Mouse (Mus musculus): Measurements from ENCODE around the gene Nomo1. TPM values are rescaled to one million over a fixed set of nuclear protein-coding genes. Genes with fewer than 3 reads are reported as not detected.
A peak's percentile ranks its signal among the peaks of the same experiment; 100 is the strongest.

Nomo1 gene
- polyA plus RNA-seq, 1 experiment from 2014 or later, result 29.3 TPM

GRCm38 (mm10) chr7:46092803-46093202 lies 59.3 kb downstream of the Nomo1 start:
- no peak overlapping the region for H3K4me3 ChIP-seq
- peaks cover 20% of the 10 kb centered on the region for H3K27me3 ChIP-seq (ENCODE audit: insufficient read depth, poor library complexity, severe bottlenecking)
- 23% methylated on average over 8 of the region's 8 CpGs for WGBS
- H3K36me3 ChIP-seq, result no peaks in the 10 kb centered on the region
- peaks cover 13% of the 10 kb centered on the region; the same call in 1 of the 2 replicates for H3K9me3 ChIP-seq
- H3K4me1 ChIP-seq (replicated peaks), result peaks cover 12% of the 10 kb centered on the region
- no peak for DNase-seq (ENCODE audit: low spot score)
- H3K27ac ChIP-seq, result no peak overlapping the region

- Histone ChIP-seq H3K27me3 (ENCODE audit: insufficient read depth, poor library complexity, severe bottlenecking) (peaks cover 46% of the 10 kb centered on the region), H3K9me3 (no peaks in the 10 kb centered on the region), H3K36me3 (no peaks in the 10 kb centered on the region), H3K27ac (no peak overlapping the region), H3K4me3 (no peak overlapping the region), H3K4me1 (replicated peaks) (peaks cover 27% of the 10 kb centered on the region)
- DNase-seq (ENCODE audit: low spot score), result peak; percentile 74
- 2% methylated on average over 4 of the region's 4 CpGs for WGBS
Measured at GRCm38 (mm10) chr7:46096136-46096535, 62.6 kb downstream of the Nomo1 start.

GRCm38 (mm10) chr7:46097319-46097783 lies 63.9 kb downstream of the Nomo1 start:
- no peak for DNase-seq (ENCODE audit: low spot score)
- no peaks in the 10 kb centered on the region for H3K9me3 ChIP-seq
- peaks cover 46% of the 10 kb centered on the region for H3K27me3 ChIP-seq (ENCODE audit: insufficient read depth, poor library complexity, severe bottlenecking)
- peaks cover 27% of the 10 kb centered on the region for H3K4me1 ChIP-seq (replicated peaks)
- WGBS, result 67% methylated on average over 4 of the region's 4 CpGs
- H3K4me3 ChIP-seq, result no peak overlapping the region
- no peaks in the 10 kb centered on the region for H3K36me3 ChIP-seq
- no peak overlapping the region for H3K27ac ChIP-seq

GRCm38 (mm10) chr7:46098221-46098918 lies 64.9 kb downstream of the Nomo1 start:
- H3K4me1 ChIP-seq (replicated peaks), result peaks cover 19% of the 10 kb centered on the region
- no peaks in the 10 kb centered on the region for H3K36me3 ChIP-seq
- no peak overlapping the region for H3K4me3 ChIP-seq
- WGBS, result 87% methylated on average over 19 of the region's 19 CpGs
- no peak for DNase-seq (ENCODE audit: low spot score)
- H3K27ac ChIP-seq, result no peak overlapping the region
- no peaks in the 10 kb centered on the region for H3K9me3 ChIP-seq
- H3K27me3 ChIP-seq (ENCODE audit: insufficient read depth, poor library complexity, severe bottlenecking), result peaks cover 46% of the 10 kb centered on the region

- no peak for DNase-seq (ENCODE audit: low spot score)
- Histone ChIP-seq H3K9me3 (no peaks in the 10 kb centered on the region), H3K4me3 (no peak overlapping the region), H3K27ac (no peak overlapping the region), H3K27me3 (ENCODE audit: insufficient read depth, poor library complexity, severe bottlenecking) (peaks cover 46% of the 10 kb centered on the region), H3K36me3 (no peaks in the 10 kb centered on the region), H3K4me1 (replicated peaks) (peaks cover 19% of the 10 kb centered on the region)
- 93% methylated on average over 19 of the region's 19 CpGs for WGBS
Measured at GRCm38 (mm10) chr7:46098919-46099286, 65.4 kb downstream of the Nomo1 start.

GRCm38 (mm10) chr7:46099682-46100081 lies 66.2 kb downstream of the Nomo1 start:
- 85% methylated on average over 13 of the region's 13 CpGs for WGBS
- DNase-seq (ENCODE audit: low spot score), result no peak
- Histone ChIP-seq H3K4me1 (replicated peaks) (peaks cover 19% of the 10 kb centered on the region), H3K27me3 (ENCODE audit: insufficient read depth, poor library complexity, severe bottlenecking) (peaks cover 40% of the 10 kb centered on the region), H3K4me3 (no peak overlapping the region; the same call in 1 of the 2 replicates), H3K9me3 (no peaks in the 10 kb centered on the region), H3K27ac (no peak overlapping the region), H3K36me3 (no peaks in the 10 kb centered on the region)

GRCm38 (mm10) chr7:46100563-46100962 lies 67.1 kb downstream of the Nomo1 start, which contains the start of gene Kcnj11:
Kcnj11 (minus strand) TSS chr7:46100764.
- Histone ChIP-seq H3K4me3 (peak within 1 kb of the TSS; percentile 72), H3K9me3 (no peaks in the 10 kb centered on the region), H3K27me3 (ENCODE audit: insufficient read depth, poor library complexity, severe bottlenecking) (peaks cover 31% of the 10 kb centered on the region), H3K36me3 (no peaks in the 10 kb centered on the region), H3K4me1 (replicated peaks) (peaks cover 19% of the 10 kb centered on the region), H3K27ac (peak within 1 kb of the TSS; percentile 88)
- WGBS, result under 1% methylated on average over 33 of the region's 34 CpGs
- DNase-seq (ENCODE audit: low spot score), result peak; percentile 90

- DNase-seq (ENCODE audit: low spot score), result no peak
- Histone ChIP-seq H3K9me3 (no peaks in the 10 kb centered on the region), H3K36me3 (no peaks in the 10 kb centered on the region), H3K27ac (peak overlapping the region; percentile 12; the same call in 1 of the 2 replicates), H3K4me3 (no peak overlapping the region), H3K4me1 (replicated peaks) (peaks cover 19% of the 10 kb centered on the region), H3K27me3 (ENCODE audit: insufficient read depth, poor library complexity, severe bottlenecking) (peaks cover 24% of the 10 kb centered on the region)
- WGBS, result 83% methylated on average over 8 of the region's 8 CpGs
Measured at GRCm38 (mm10) chr7:46103075-46103591, 69.6 kb downstream of the Nomo1 start.

- Histone ChIP-seq H3K4me1 (replicated peaks) (peaks cover 19% of the 10 kb centered on the region), H3K27ac (no peak overlapping the region), H3K36me3 (no peaks in the 10 kb centered on the region), H3K27me3 (ENCODE audit: insufficient read depth, poor library complexity, severe bottlenecking) (peaks cover 19% of the 10 kb centered on the region), H3K9me3 (no peaks in the 10 kb centered on the region), H3K4me3 (no peak overlapping the region)
- no peak for DNase-seq (ENCODE audit: low spot score)
- WGBS, result 88% methylated on average over 8 of the region's 8 CpGs
Measured at GRCm38 (mm10) chr7:46103771-46104170, 70.3 kb downstream of the Nomo1 start.

GRCm38 (mm10) chr7:46104256-46104915 lies 70.9 kb downstream of the Nomo1 start:
- WGBS, result 87% methylated on average over 27 of the region's 27 CpGs
- no peak for DNase-seq (ENCODE audit: low spot score)
- peaks cover 13% of the 10 kb centered on the region for H3K27me3 ChIP-seq (ENCODE audit: insufficient read depth, poor library complexity, severe bottlenecking)
- no peak overlapping the region for H3K27ac ChIP-seq
- no peaks in the 10 kb centered on the region for H3K9me3 ChIP-seq
- H3K36me3 ChIP-seq, result no peaks in the 10 kb centered on the region
- H3K4me3 ChIP-seq, result no peak overlapping the region
- H3K4me1 ChIP-seq (replicated peaks), result peaks cover 19% of the 10 kb centered on the region

- no peak for DNase-seq (ENCODE audit: low spot score)
- no peaks in the 10 kb centered on the region for H3K9me3 ChIP-seq
- H3K4me3 ChIP-seq, result no peak overlapping the region
- no peaks in the 10 kb centered on the region for H3K36me3 ChIP-seq
- peaks cover 8% of the 10 kb centered on the region for H3K4me1 ChIP-seq (replicated peaks)
- peaks cover 2% of the 10 kb centered on the region; the same call in 1 of the 2 replicates for H3K27me3 ChIP-seq (ENCODE audit: insufficient read depth, poor library complexity, severe bottlenecking)
- no peak overlapping the region for H3K27ac ChIP-seq
- WGBS, result 92% methylated on average over 7 of the region's 7 CpGs
Measured at GRCm38 (mm10) chr7:46105484-46105883, 72.0 kb downstream of the Nomo1 start.

GRCm38 (mm10) chr7:46110079-46110478 lies 76.6 kb downstream of the Nomo1 start:
- Histone ChIP-seq H3K9me3 (no peaks in the 10 kb centered on the region), H3K27ac (no peak overlapping the region), H3K36me3 (no peaks in the 10 kb centered on the region), H3K4me1 (replicated peaks) (peaks cover 17% of the 10 kb centered on the region), H3K27me3 (ENCODE audit: insufficient read depth, poor library complexity, severe bottlenecking) (no peaks in the 10 kb centered on the region), H3K4me3 (no peak overlapping the region)
- WGBS, result 84% methylated on average over 3 of the region's 3 CpGs
- no peak for DNase-seq (ENCODE audit: low spot score)

GRCm38 (mm10) chr7:46111212-46111817 lies 77.8 kb downstream of the Nomo1 start:
- no peak for DNase-seq (ENCODE audit: low spot score)
- H3K9me3 ChIP-seq, result no peaks in the 10 kb centered on the region
- no peaks in the 10 kb centered on the region for H3K27me3 ChIP-seq (ENCODE audit: insufficient read depth, poor library complexity, severe bottlenecking)
- peaks cover 17% of the 10 kb centered on the region for H3K4me1 ChIP-seq (replicated peaks)
- H3K36me3 ChIP-seq, result no peaks in the 10 kb centered on the region
- H3K27ac ChIP-seq, result no peak overlapping the region
- no peak overlapping the region for H3K4me3 ChIP-seq
- 91% methylated on average over 15 of the region's 15 CpGs for WGBS

Measured in hindbrain, embryonic 10.5 days (tissue).